Mouse (Mus musculus) midbrain, embryonic 14.5 days (tissue): ENCODE measurements at regions not wholly inside any gene's neighbourhood (a gene's known extent, or its start where the extent isn't known, plus 50 kb on each side); places are given as distances from the start of the nearest gene placed in this dataset.

Experiments used
- ATAC-seq: fragments of 200-750 bp; cut with Nextera tagmentation; 2 replicates; pipeline ENCODE4 v1.8.0; 2017; ENCODE audit warnings: moderate number of reproducible peaks, moderate library complexity; ENCODE audit not compliant: low FRiP score, low TSS enrichment
- DNase-seq: peaks from one replicate; pipeline ENCODE4 v3.0.0-alpha.2; 2015
- H3K27ac ChIP-seq: fragments of 300-500 bp; sonication (generic); replicated peaks from 2 replicates; pipeline ENCODE4 v1.5.1; 2014; ENCODE audit warnings: mild to moderate bottlenecking, low read depth, low read length, moderate library complexity
- H3K27me3 ChIP-seq: fragments of 300-500 bp; sonication (generic); 2 replicates; pipeline ENCODE4 v1.6.1; 2014; ENCODE audit warnings: low read length, control low read depth, mixed read lengths; ENCODE audit not compliant: control insufficient read depth, insufficient read depth
- H3K36me3 ChIP-seq: fragments of 300-500 bp; sonication (generic); 2 replicates; pipeline ENCODE4 v1.6.1; 2014; ENCODE audit warnings: low read length, control low read depth; ENCODE audit not compliant: control insufficient read depth, insufficient read depth
- H3K4me1 ChIP-seq: fragments of 300-500 bp; sonication (generic); 2 replicates; pipeline ENCODE4 v1.6.1; 2014; ENCODE audit warnings: mild to moderate bottlenecking, antibody characterized with exemption, low read length, control low read depth; ENCODE audit not compliant: control insufficient read depth, insufficient read depth
- H3K4me2 ChIP-seq: fragments of 300-500 bp; sonication (generic); 2 replicates; pipeline ENCODE4 v1.6.1; 2014; ENCODE audit warnings: mild to moderate bottlenecking, low read length, moderate library complexity
- H3K4me3 ChIP-seq: fragments of 300-500 bp; sonication (generic); replicated peaks from 2 replicates; pipeline ENCODE4 v1.5.1; 2014; ENCODE audit warnings: low read depth, low read length
- H3K9ac ChIP-seq: fragments of 300-500 bp; sonication (generic); replicated peaks from 2 replicates; pipeline ENCODE4 v1.6.1; 2014; ENCODE audit warnings: mild to moderate bottlenecking, low read length, moderate library complexity
- H3K9me3 ChIP-seq: fragments of 300-500 bp; sonication (generic); 2 replicates; pipeline ENCODE4 v1.6.1; 2016; ENCODE audit warnings: low read length, control low read depth, mixed read lengths; ENCODE audit not compliant: control insufficient read depth
- WGBS: fragments of 180-500 bp; shearing (Covaris S2); extraction: QIAGEN DNeasy Blood & Tissue Kit; methylation state at CpG from one replicate; pipeline ENCODE4 v1.1.7; 2014; 5-methylcytosine and 5-hydroxymethylcytosine counted together

GRCm38 (mm10) chr8:12127801-12128490, 150.7 kb upstream of the A230072I06Rik start:
- Histone ChIP-seq H3K4me1 (peaks cover 28% of the 10 kb centered on the region), H3K4me3 (no peak overlapping the region), H3K9ac (no peak overlapping the region), H3K9me3 (no peaks in the 10 kb centered on the region), H3K4me2 (no peak overlapping the region; the same call in 1 of the 2 replicates), H3K27me3 (peaks cover 15% of the 10 kb centered on the region; the same call in 1 of the 2 replicates), H3K36me3 (no peaks in the 10 kb centered on the region), H3K27ac (peak overlapping the region; percentile 66)
- DNase-seq, result no peak
- ATAC-seq, result peak; percentile 28; the same call in 1 of the 2 replicates
- WGBS, result 15% methylated on average over 4 of the region's 4 CpGs

- Histone ChIP-seq H3K4me1 (peaks cover 32% of the 10 kb centered on the region), H3K27ac (no peak overlapping the region), H3K9me3 (no peaks in the 10 kb centered on the region), H3K4me2 (no peak overlapping the region), H3K9ac (no peak overlapping the region), H3K36me3 (no peaks in the 10 kb centered on the region), H3K27me3 (peaks cover 34% of the 10 kb centered on the region), H3K4me3 (no peak overlapping the region)
- 50% methylated on average over 5 of the region's 5 CpGs for WGBS
- DNase-seq (no peak), ATAC-seq (no peak)
Observed at GRCm38 (mm10) chr8:12130591-12130990, 148.0 kb upstream of the A230072I06Rik start.

DNA sequence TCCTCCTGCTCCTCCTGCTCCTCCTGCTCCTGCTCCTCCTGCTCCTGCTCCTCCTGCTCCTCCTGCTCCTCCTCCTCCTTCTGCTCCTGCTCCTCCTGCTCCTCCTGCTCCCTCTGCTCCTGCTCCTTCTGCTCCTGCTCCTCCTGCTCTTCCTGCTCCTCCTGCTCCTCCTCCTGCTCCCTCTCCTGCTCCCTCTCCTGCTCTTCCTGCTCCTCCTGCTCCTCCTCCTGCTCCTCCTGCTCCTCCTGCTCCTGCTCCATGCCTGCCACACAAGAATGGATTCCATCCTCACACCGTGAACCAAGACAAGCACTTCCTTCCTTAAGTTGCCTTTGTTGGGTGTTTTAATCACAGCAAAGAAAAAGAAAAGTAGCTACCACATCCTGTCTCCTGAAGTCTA, 144.4 kb upstream of the A230072I06Rik start:
- WGBS, result 83% methylated on average over 1 of the region's 1 CpGs
- Histone ChIP-seq H3K4me2 (no peak overlapping the region), H3K9ac (no peak overlapping the region), H3K4me3 (no peak overlapping the region), H3K9me3 (no peaks in the 10 kb centered on the region), H3K27me3 (peaks cover 41% of the 10 kb centered on the region), H3K4me1 (peaks cover 11% of the 10 kb centered on the region), H3K36me3 (no peaks in the 10 kb centered on the region), H3K27ac (no peak overlapping the region)
- DNase-seq, result no peak
- no peak for ATAC-seq

DNA sequence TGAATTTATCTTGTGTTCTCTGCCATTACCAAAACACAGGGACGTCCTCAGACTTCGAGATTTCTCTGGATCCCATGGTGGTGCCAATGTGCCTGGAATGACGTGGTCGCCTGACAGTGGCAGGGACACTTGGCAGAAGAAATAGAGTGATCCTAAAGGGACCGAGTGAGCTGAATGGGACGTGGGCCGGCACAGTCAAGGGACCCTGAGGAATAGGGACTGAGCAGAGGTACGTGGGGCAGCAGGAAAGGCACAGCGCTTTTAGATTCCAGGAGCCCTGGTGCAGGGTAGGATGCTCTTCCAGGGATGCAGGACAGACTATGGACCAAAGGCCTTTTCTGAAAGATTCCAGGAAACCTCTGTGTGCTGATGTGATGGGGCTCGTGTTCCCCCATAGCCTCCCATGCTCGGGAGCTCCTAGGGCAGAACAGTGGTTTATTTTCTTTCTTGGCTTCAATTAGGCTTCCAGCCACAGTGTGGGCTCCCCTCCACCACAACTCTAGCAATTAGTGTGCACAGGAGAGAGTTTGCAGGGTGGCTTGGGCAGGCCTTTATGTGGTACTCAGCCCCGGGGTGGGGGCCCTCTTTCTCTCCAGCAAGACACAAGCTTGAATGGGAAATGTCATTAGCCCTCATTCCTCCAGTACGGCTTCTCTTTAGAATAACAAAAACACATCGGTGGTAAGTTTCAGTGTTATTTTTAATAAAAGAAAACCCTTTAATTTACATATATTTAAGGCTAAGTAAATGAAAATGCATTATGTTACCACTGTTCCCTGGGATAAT, 143.0 kb upstream of the A230072I06Rik start:
- 54% methylated on average over 14 of the region's 14 CpGs for WGBS
- Histone ChIP-seq H3K9me3 (no peaks in the 10 kb centered on the region), H3K27ac (no peak overlapping the region), H3K4me2 (no peak overlapping the region), H3K4me1 (peaks cover 19% of the 10 kb centered on the region), H3K4me3 (no peak overlapping the region), H3K27me3 (peaks cover 32% of the 10 kb centered on the region), H3K9ac (no peak overlapping the region), H3K36me3 (no peaks in the 10 kb centered on the region)
- no peak for ATAC-seq
- DNase-seq, result no peak

GRCm38 (mm10) chr8:12136178-12136455, 142.5 kb upstream of the A230072I06Rik start:
- Histone ChIP-seq H3K36me3 (no peaks in the 10 kb centered on the region), H3K27me3 (peaks cover 31% of the 10 kb centered on the region), H3K4me2 (no peak overlapping the region), H3K27ac (no peak overlapping the region), H3K4me3 (no peak overlapping the region), H3K4me1 (peaks cover 19% of the 10 kb centered on the region), H3K9ac (no peak overlapping the region), H3K9me3 (no peaks in the 10 kb centered on the region)
- WGBS, result 18% methylated on average over 5 of the region's 5 CpGs
- ATAC-seq (no peak), DNase-seq (no peak)

DNA sequence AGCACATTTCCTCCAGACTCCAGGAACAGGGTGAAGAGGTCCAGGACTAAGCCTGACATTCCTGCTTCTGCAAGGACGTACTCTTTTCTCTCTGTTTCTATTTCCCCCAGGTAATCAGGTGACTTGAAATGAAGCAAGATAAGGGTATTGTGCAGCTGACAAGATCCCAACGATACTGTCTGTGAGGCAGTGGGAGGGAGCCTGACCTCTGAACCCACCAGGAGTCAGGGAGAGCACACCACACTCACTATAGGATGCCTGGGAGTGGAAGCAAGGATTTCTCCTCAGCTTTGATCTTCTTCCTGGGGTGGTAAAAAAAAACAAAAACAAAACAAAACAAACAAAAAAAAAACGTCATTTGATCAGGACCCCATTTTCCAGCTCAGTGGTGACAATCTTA, 141.1 kb upstream of the A230072I06Rik start:
- H3K4me1 ChIP-seq, result peaks cover 19% of the 10 kb centered on the region
- no peaks in the 10 kb centered on the region for H3K36me3 ChIP-seq
- no peak for ATAC-seq
- H3K4me2 ChIP-seq, result no peak overlapping the region
- 24% methylated on average over 3 of the region's 3 CpGs for WGBS
- H3K4me3 ChIP-seq, result no peak overlapping the region
- no peak overlapping the region for H3K27ac ChIP-seq
- peaks cover 27% of the 10 kb centered on the region for H3K27me3 ChIP-seq
- H3K9me3 ChIP-seq, result no peaks in the 10 kb centered on the region
- H3K9ac ChIP-seq, result no peak overlapping the region
- DNase-seq, result no peak

DNA sequence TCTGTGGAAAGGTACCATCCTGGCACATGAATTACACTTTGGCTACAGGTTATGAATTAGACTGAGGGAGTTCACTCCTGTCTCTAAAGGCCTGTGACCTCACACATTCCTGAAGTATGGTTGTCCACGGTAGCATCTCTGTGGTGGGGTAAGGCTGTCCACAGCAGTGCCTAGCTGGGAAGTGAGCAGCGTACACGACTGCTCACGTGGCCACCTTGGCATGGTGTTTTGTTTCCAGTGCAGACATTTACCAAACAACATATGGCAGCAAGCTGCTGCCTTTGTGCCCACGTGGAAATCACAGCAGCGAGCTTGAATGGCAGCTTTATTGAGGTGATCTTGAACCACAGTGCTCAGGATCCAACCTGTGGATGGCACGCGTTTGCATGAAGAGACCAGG, 140.7 kb upstream of the A230072I06Rik start:
- Histone ChIP-seq H3K9ac (no peak overlapping the region), H3K4me3 (no peak overlapping the region), H3K4me2 (no peak overlapping the region), H3K9me3 (no peaks in the 10 kb centered on the region), H3K4me1 (peaks cover 19% of the 10 kb centered on the region), H3K36me3 (no peaks in the 10 kb centered on the region), H3K27me3 (peaks cover 26% of the 10 kb centered on the region), H3K27ac (no peak overlapping the region)
- ATAC-seq, result no peak; the same call in 1 of the 2 replicates
- 65% methylated on average over 8 of the region's 8 CpGs for whole genome bisulfite sequencing
- no peak for DNase-seq

DNA sequence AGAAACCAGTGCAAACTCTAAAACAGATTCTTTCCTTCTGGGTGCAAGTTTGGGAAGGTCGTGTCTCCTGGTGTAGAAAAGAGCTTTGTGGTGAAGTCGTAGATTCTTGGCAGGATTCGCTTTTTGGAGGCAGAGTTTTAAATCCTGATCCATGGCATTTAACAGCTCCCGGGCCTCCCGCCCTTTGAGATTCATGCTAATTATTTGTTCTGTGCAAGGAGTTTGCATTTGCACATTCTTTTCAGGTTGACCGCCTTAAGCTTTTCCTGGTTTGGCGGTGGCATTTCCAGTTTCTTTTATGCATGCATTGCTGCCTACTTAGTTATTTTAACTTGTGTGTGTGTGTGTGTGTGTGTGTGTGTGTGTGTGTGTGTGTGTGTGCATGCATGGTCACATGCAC, 126.9 kb upstream of the A230072I06Rik start:
- Histone ChIP-seq H3K9ac (no peak overlapping the region), H3K4me2 (no peak overlapping the region), H3K27ac (no peak overlapping the region), H3K9me3 (no peaks in the 10 kb centered on the region), H3K36me3 (no peaks in the 10 kb centered on the region), H3K4me3 (no peak overlapping the region), H3K4me1 (no peaks in the 10 kb centered on the region), H3K27me3 (peaks cover 2% of the 10 kb centered on the region)
- WGBS, result 13% methylated on average over 7 of the region's 7 CpGs
- DNase-seq, result no peak
- ATAC-seq, result no peak

GRCm38 (mm10) chr8:12152825-12153224, 125.8 kb upstream of the A230072I06Rik start:
- no peak for DNase-seq
- Histone ChIP-seq H3K4me2 (no peak overlapping the region), H3K27ac (no peak overlapping the region), H3K4me3 (no peak overlapping the region), H3K36me3 (no peaks in the 10 kb centered on the region), H3K9me3 (no peaks in the 10 kb centered on the region), H3K9ac (no peak overlapping the region), H3K4me1 (no peaks in the 10 kb centered on the region), H3K27me3 (peaks cover 2% of the 10 kb centered on the region)
- WGBS, result 74% methylated on average over 9 of the region's 9 CpGs
- ATAC-seq, result no peak
